Mouse (Mus musculus) MEL (cell line): ENCODE measurements around the gene Akap17b. TPM values are rescaled to one million over a fixed set of nuclear protein-coding genes. Genes with fewer than 3 reads are reported as not detected.

Experiments
- DNase-seq: peaks from one replicate; pipeline ENCODE4 v3.0.0; 2011; ENCODE audit warnings: low read depth, low spot score
- H3K27ac ChIP-seq: 2 replicates; pipeline ENCODE4 v1.5.1; 2012; ENCODE audit warnings: low read depth, mild to moderate bottlenecking, control low read depth, low read length, moderate library complexity; ENCODE audit not compliant: control insufficient read depth
- H3K27me3 ChIP-seq, 2 experiments: fragments of 150-350 bp in 1 of 2; sonication (generic) in 1 of 2; 2 replicates each; pipeline ENCODE4 v1.6.1; 2012; ENCODE audit warnings: low read length in 2 of 2, mild to moderate bottlenecking in 2 of 2, improper control_type of control experiment in 1 of 2, moderate library complexity in 1 of 2; ENCODE audit not compliant: insufficient read depth in 2 of 2, control insufficient read depth in 1 of 2
- H3K36me3 ChIP-seq, 2 experiments: 2 replicates each; pipeline ENCODE4 v1.6.1; 2012 to 2014; ENCODE audit warnings: low read length in 2 of 2, improper control_type of control experiment in 1 of 2, inconsistent platforms in 1 of 2, mild to moderate bottlenecking in 1 of 2; ENCODE audit not compliant: insufficient read depth in 2 of 2, control insufficient read depth in 1 of 2
- H3K4me1 ChIP-seq, 2 experiments: fragments of 150-350 bp in 1 of 2; sonication (generic) in 1 of 2; 2 replicates each; pipeline ENCODE4 v1.6.1; 2012; ENCODE audit warnings: low read length in 2 of 2, improper control_type of control experiment in 1 of 2, mild to moderate bottlenecking in 1 of 2; ENCODE audit not compliant: insufficient read depth in 2 of 2, control insufficient read depth in 1 of 2
- H3K4me3 ChIP-seq, 2 experiments: fragments of 150-350 bp in 1 of 2; sonication (generic) in 1 of 2; 2 replicates each; pipeline ENCODE4 v1.5.1; 2012; ENCODE audit warnings: low read depth in 2 of 2, low read length in 2 of 2, mild to moderate bottlenecking in 2 of 2, moderate library complexity in 2 of 2, control low read depth in 1 of 2, improper control_type of control experiment in 1 of 2; ENCODE audit not compliant: control insufficient read depth in 1 of 2, insufficient read depth in 1 of 2
- H3K79me2 ChIP-seq: 2 replicates; pipeline ENCODE4 v1.6.1; 2012; ENCODE audit warnings: mild to moderate bottlenecking, low read length, moderate library complexity; ENCODE audit not compliant: control insufficient read depth, poor library complexity, insufficient read depth
- H3K9ac ChIP-seq: 2 replicates; pipeline ENCODE4 v1.6.1; 2012; ENCODE audit warnings: low read depth, mild to moderate bottlenecking, control low read depth, low read length, moderate library complexity; ENCODE audit not compliant: control insufficient read depth, poor library complexity, severe bottlenecking
- H3K9me3 ChIP-seq: fragments of 150-350 bp; sonication (generic); replicated peaks from 2 replicates; pipeline ENCODE4 v1.6.1; 2012; ENCODE audit warnings: mild to moderate bottlenecking, low read length, improper control_type of control experiment, moderate library complexity; ENCODE audit not compliant: insufficient read depth
- BHLHE40 ChIP-seq: IDR thresholded peaks from 2 replicates; pipeline ENCODE4 v1.6.1; 2012; ENCODE audit warnings: low read depth, mild to moderate bottlenecking, inconsistent platforms, low read length, improper control_type of control experiment, borderline replicate concordance
- CHD1 ChIP-seq: IDR thresholded peaks from 2 replicates; pipeline ENCODE4 v1.6.1; 2012; ENCODE audit warnings: low read depth, mild to moderate bottlenecking, inconsistent platforms, low read length, improper control_type of control experiment
- CTCF ChIP-seq, 3 experiments: IDR thresholded peaks in 2 of 3; conservative IDR thresholded peaks in 1 of 3; 2 replicates each; pipeline ENCODE4 v1.5.1; 2011 to 2012; ENCODE audit warnings: low read length in 3 of 3, low read depth in 2 of 3, mild to moderate bottlenecking in 2 of 3, improper control_type of control experiment in 1 of 3, inconsistent platforms in 1 of 3, mixed read lengths in 1 of 3, moderate library complexity in 1 of 3; ENCODE audit not compliant: control insufficient read depth in 1 of 3, insufficient read depth in 1 of 3, poor library complexity in 1 of 3, severe bottlenecking in 1 of 3
- ELF1 ChIP-seq: IDR thresholded peaks from 2 replicates; pipeline ENCODE4 v1.6.1; 2014; ENCODE audit warnings: low read depth, mild to moderate bottlenecking, inconsistent platforms, low read length, improper control_type of control experiment, moderate library complexity
- EP300 ChIP-seq, 2 experiments: IDR thresholded peaks; 2 replicates each; pipeline ENCODE4 v1.6.1; 2011; ENCODE audit warnings: improper control_type of control experiment in 2 of 2, low read length in 2 of 2, low read depth in 1 of 2, mild to moderate bottlenecking in 1 of 2
- GABPA ChIP-seq: IDR thresholded peaks from 2 replicates; pipeline ENCODE4 v1.6.1; 2012; ENCODE audit warnings: low read depth, mild to moderate bottlenecking, inconsistent platforms, low read length, improper control_type of control experiment, moderate library complexity
- JUND ChIP-seq: IDR thresholded peaks from 2 replicates; pipeline ENCODE4 v1.6.1; 2011; ENCODE audit warnings: low read depth, mild to moderate bottlenecking, improper control_type of control experiment, low read length
- KAT2A ChIP-seq: conservative IDR thresholded peaks from 2 replicates; pipeline ENCODE4 v1.6.1; 2012; ENCODE audit warnings: low read depth, low read length, improper control_type of control experiment, inconsistent platforms
- MAFK ChIP-seq: IDR thresholded peaks from 2 replicates; pipeline ENCODE4 v1.6.1; 2011; ENCODE audit warnings: low read depth, mild to moderate bottlenecking, low read length, improper control_type of control experiment, borderline replicate concordance
- MAZ ChIP-seq: IDR thresholded peaks from 2 replicates; pipeline ENCODE4 v1.6.1; 2012; ENCODE audit warnings: low read depth, mild to moderate bottlenecking, inconsistent platforms, low read length, improper control_type of control experiment
- MEF2A ChIP-seq: IDR thresholded peaks from 2 replicates; pipeline ENCODE4 v1.6.1; 2014; ENCODE audit warnings: low read depth, mild to moderate bottlenecking, inconsistent platforms, low read length, improper control_type of control experiment; ENCODE audit not compliant: poor library complexity, insufficient replicate concordance, severe bottlenecking; ENCODE audit errors: extremely low read depth
- MXI1 ChIP-seq: IDR thresholded peaks from 2 replicates; pipeline ENCODE4 v1.6.1; 2011; ENCODE audit warnings: mild to moderate bottlenecking, low read depth, low read length, improper control_type of control experiment
- NELFE ChIP-seq: IDR thresholded peaks from 2 replicates; pipeline ENCODE4 v1.6.1; 2011; ENCODE audit warnings: low read depth, low read length, improper control_type of control experiment
- NRF1 ChIP-seq: IDR thresholded peaks from 2 replicates; pipeline ENCODE4 v1.6.1; 2014; ENCODE audit warnings: low read depth, mild to moderate bottlenecking, inconsistent platforms, low read length, improper control_type of control experiment, moderate library complexity; ENCODE audit not compliant: poor library complexity, insufficient read depth, severe bottlenecking
- POLR2AphosphoS2 ChIP-seq: IDR thresholded peaks from 2 replicates; pipeline ENCODE4 v1.6.1; 2011; ENCODE audit warnings: low read length, improper control_type of control experiment
- RAD21 ChIP-seq: IDR thresholded peaks from 2 replicates; pipeline ENCODE4 v1.6.1; 2011; ENCODE audit warnings: mild to moderate bottlenecking, low read depth, low read length, improper control_type of control experiment
- SIN3A ChIP-seq: IDR thresholded peaks from 2 replicates; pipeline ENCODE4 v1.6.1; 2012; ENCODE audit warnings: low read length, improper control_type of control experiment, inconsistent platforms
- SMC3 ChIP-seq: IDR thresholded peaks from 2 replicates; pipeline ENCODE4 v1.6.1; 2011; ENCODE audit warnings: low read depth, low read length, improper control_type of control experiment
- TBP ChIP-seq: IDR thresholded peaks from 2 replicates; pipeline ENCODE4 v1.8.0; 2011; ENCODE audit warnings: low read depth, low read length, improper control_type of control experiment
- TCF12 ChIP-seq: IDR thresholded peaks from 2 replicates; pipeline ENCODE4 v1.6.1; 2014; ENCODE audit warnings: low read depth, mild to moderate bottlenecking, inconsistent platforms, low read length, improper control_type of control experiment, moderate library complexity
- UBTF ChIP-seq: IDR thresholded peaks from 2 replicates; pipeline ENCODE4 v1.6.1; 2012; ENCODE audit warnings: low read depth, mild to moderate bottlenecking, inconsistent platforms, low read length, improper control_type of control experiment, moderate library complexity, borderline replicate concordance; ENCODE audit not compliant: insufficient read depth
- ZC3H11A ChIP-seq: IDR thresholded peaks from 2 replicates; pipeline ENCODE4 v1.6.1; 2012; ENCODE audit warnings: low read depth, mild to moderate bottlenecking, inconsistent platforms, low read length, improper control_type of control experiment
- ZKSCAN1 ChIP-seq: IDR thresholded peaks from 2 replicates; pipeline ENCODE4 v1.6.1; 2012; ENCODE audit warnings: low read depth, mild to moderate bottlenecking, inconsistent platforms, low read length, improper control_type of control experiment, moderate library complexity
- ZMIZ1 ChIP-seq: IDR thresholded peaks from 2 replicates; pipeline ENCODE4 v1.6.1; 2012; ENCODE audit warnings: low read depth, mild to moderate bottlenecking, inconsistent platforms, low read length, improper control_type of control experiment, moderate library complexity
- ZNF384 ChIP-seq: IDR thresholded peaks from 2 replicates; pipeline ENCODE4 v1.6.1; 2012; ENCODE audit warnings: low read depth, mild to moderate bottlenecking, inconsistent platforms, low read length, improper control_type of control experiment
- polyA plus RNA-seq, 2 experiments: library from polyadenylated mRNA; stranded (reverse) in 1 of 2; unstranded in 1 of 2; fragments of >175 nt in 1 of 2; fragments of >200 nt in 1 of 2; gene quantifications; 2 replicates each; pipeline versions ENCODE4 v1.2.1 to v1.2.4; 2012; ENCODE audit warnings: low replicate concordance in 2 of 2, low read depth in 1 of 2; ENCODE audit not compliant: insufficient read length in 2 of 2, insufficient read depth in 1 of 2, missing spikeins in 1 of 2
- total RNA-seq: library from RNA; depleted of rRNA; stranded (reverse); fragments of 300-350 nt; gene quantifications from 2 replicates; pipeline ENCODE4 v1.2.3, GENCODE M21; 2012

The Akap17b gene
- total and polyA plus RNA-seq, 3 experiments: 1.3 to 1.6 TPM; not detected in 1

DNA sequence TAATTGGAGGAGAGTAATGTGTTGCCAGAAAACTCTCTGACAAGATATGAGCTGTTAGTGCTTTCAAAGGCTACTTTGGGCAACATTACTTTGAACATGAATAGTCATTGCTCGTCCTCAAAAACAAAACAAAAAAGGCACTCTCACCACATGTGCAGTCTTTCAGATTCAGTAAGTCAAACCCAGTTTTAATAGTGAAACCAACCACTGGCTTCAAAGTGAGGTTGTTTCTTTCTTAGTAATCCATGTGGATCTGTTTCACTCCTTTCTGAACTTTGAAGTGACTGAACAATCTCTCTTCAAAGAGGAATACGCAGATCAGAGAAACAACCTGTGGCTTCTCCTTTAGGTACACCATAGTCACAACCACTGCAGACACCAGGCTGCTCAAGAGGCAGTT is 36.1 kb downstream of the Akap17b start:
- Histone ChIP-seq H3K36me3 (peaks cover 4% of the 10 kb centered on the region in 2 experiments; a peak in 3 of 4 replicates), H3K27me3 (no peaks in the 10 kb centered on the region), H3K4me1 (peaks cover 0 to 5% of the 10 kb centered on the region in 2 experiments; a peak in 1 of 4 replicates)

DNA sequence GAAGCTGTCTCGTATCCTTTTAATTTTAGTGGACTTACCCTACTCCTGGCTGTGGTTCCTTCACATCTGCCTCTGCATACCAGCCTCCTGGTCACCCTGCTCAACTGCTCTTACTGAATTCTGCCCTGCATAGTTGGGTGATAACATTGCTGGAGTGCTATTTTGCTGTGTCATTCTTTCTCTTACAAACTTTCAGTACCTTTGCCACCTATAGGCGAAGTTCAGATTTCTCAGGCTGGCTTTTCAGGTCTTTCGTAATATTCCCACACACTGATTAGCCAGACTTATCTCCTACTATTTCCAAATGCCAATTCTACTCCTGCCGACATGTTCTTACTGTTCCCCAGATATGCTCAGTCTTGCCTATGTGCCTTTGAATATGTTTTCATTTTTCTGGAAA is 41.2 kb downstream of the Akap17b start:
- Histone ChIP-seq H3K27ac (no peak overlapping the region), H3K9me3 (no peaks in the 10 kb centered on the region), H3K36me3 (peaks cover 4 to 12% of the 10 kb centered on the region in 2 experiments), H3K9ac (no peak overlapping the region), H3K4me1 (peaks cover 2 to 9% of the 10 kb centered on the region in 2 experiments; a peak in 3 of 4 replicates), H3K27me3 (no peaks in the 10 kb centered on the region), H3K79me2 (peaks cover 5% of the 10 kb centered on the region; the same call in 1 of the 2 replicates), H3K4me3 (no peak overlapping the region)
- TF ChIP-seq ZC3H11A: no peak
- no peak for TF ChIP-seq CHD1
- TF ChIP-seq EP300 (IDR thresholded peaks at IDR 0.05; ENCODE audit: low read depth in 1 of 2, low read length in 2 of 2): no peak
- no peak for DNase-seq

More for the DNA sequence above, 36.1 kb downstream of the Akap17b start:
- Histone ChIP-seq H3K4me3 (no peak overlapping the region), H3K27ac (no peak overlapping the region), H3K9ac (no peak overlapping the region), H3K79me2 (no peaks in the 10 kb centered on the region), H3K9me3 (no peaks in the 10 kb centered on the region)
- no peak for DNase-seq
- TF ChIP-seq RAD21 (no peak), TBP (no peak), NELFE (no peak), ELF1 (no peak), SMC3 (no peak), ZKSCAN1 (no peak), MXI1 (no peak), TCF12 (no peak), UBTF (no peak), ZMIZ1 (no peak), GABPA (no peak), SIN3A (no peak)

DNA sequence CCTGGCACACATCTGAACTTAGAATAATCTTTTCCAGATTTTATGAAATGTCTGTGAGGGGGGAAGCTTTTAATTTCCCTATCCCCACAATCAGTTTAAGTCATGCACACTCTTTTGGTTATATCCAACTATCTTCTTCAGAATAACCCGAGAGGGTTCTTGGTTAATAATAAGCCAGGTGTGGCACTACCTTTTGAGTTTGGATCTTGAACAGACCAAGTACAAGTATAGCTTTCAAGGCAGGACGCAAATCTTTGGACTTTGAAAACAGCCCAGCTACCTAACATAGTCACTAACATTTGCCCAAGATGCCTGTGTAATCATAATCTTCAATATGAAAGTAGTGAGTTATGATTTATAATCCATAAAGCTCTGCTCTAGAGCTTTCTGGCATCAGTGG is 42.3 kb downstream of the Akap17b start:
- Histone ChIP-seq H3K79me2 (peaks cover 14% of the 10 kb centered on the region), H3K4me3 (no peak overlapping the region)
- no peak for TF ChIP-seq ZNF384
- no peak for TF ChIP-seq BHLHE40
- TF ChIP-seq EP300 (IDR thresholded peaks at IDR 0.05; ENCODE audit: low read depth in 1 of 2, low read length in 2 of 2): no peak
- no peak for TF ChIP-seq MEF2A
- TF ChIP-seq KAT2A: no peak
- TF ChIP-seq ZKSCAN1: no peak
- no peak for TF ChIP-seq JUND
- no peak for TF ChIP-seq MAZ
- no peak for TF ChIP-seq MAFK
- TF ChIP-seq POLR2AphosphoS2: no peak
- no peak for TF ChIP-seq NRF1
- no peak for TF ChIP-seq CHD1
- no peak for TF ChIP-seq CTCF (IDR thresholded peaks at IDR 0.05 in 2 of 3, conservative IDR thresholded peaks at IDR 0.05 in 1 of 3; ENCODE audit: control insufficient read depth in 1 of 3, insufficient read depth in 1 of 3, low read depth in 2 of 3, low read length in 3 of 3, poor library complexity in 1 of 3, severe bottlenecking in 1 of 3)
- TF ChIP-seq, all 39 proteins: peak for 0
- no peaks in the 10 kb centered on the region for H3K9me3 ChIP-seq
- no peak overlapping the region for H3K9ac ChIP-seq
- DNase-seq: no peak
- no peak overlapping the region for H3K27ac ChIP-seq
- no peaks in the 10 kb centered on the region for H3K27me3 ChIP-seq
- peaks cover 2 to 9% of the 10 kb centered on the region in 2 experiments; a peak in 3 of 4 replicates for H3K4me1 ChIP-seq
- H3K36me3 ChIP-seq: peaks cover 4 to 12% of the 10 kb centered on the region in 2 experiments
